Mouse (Mus musculus) liver, postnatal 0 days (tissue): ENCODE data around the gene Fam234a. TPM values are rescaled to one million over a fixed set of nuclear protein-coding genes. Genes with fewer than 3 reads are reported as not detected.
"Not testable (repeated sequence)": the region's sequence is repeated elsewhere in the genome, so short reads cannot be mapped to it uniquely, and the experiment has no call there.

Source experiments
- ATAC-seq: fragments of 200-750 bp; cut with Nextera tagmentation; 2 replicates; pipeline ENCODE4 v1.8.0; 2017; ENCODE audit warnings: mild to moderate bottlenecking, moderate library complexity
- DNase-seq: peaks from one replicate; pipeline ENCODE4 v3.0.0-alpha.2; 2016
- H3K27ac ChIP-seq: fragments of 300-500 bp; sonication (generic); 2 replicates; pipeline ENCODE4 v1.5.1; 2014; ENCODE audit warnings: antibody characterized with exemption, moderate library complexity, mild to moderate bottlenecking, low read depth
- H3K27me3 ChIP-seq: fragments of 300-500 bp; sonication (generic); 2 replicates; pipeline ENCODE4 v1.6.1; 2014; ENCODE audit warnings: low read length, control low read depth, mixed read lengths; ENCODE audit not compliant: insufficient read depth
- H3K36me3 ChIP-seq: fragments of 300-500 bp; sonication (generic); replicated peaks from 2 replicates; pipeline ENCODE4 v1.6.1; 2014; ENCODE audit warnings: mild to moderate bottlenecking, control low read depth, low read length, moderate library complexity, mixed read lengths; ENCODE audit not compliant: insufficient read depth
- H3K4me1 ChIP-seq: fragments of 300-500 bp; sonication (generic); 2 replicates; pipeline ENCODE4 v1.6.1; 2014; ENCODE audit warnings: antibody characterized with exemption, mild to moderate bottlenecking, control low read depth; ENCODE audit not compliant: insufficient read depth
- H3K4me2 ChIP-seq: fragments of 300-500 bp; sonication (generic); 2 replicates; pipeline ENCODE4 v1.6.1; 2014; ENCODE audit warnings: low read depth, mild to moderate bottlenecking, low read length, moderate library complexity, mixed read lengths
- H3K4me3 ChIP-seq: fragments of 300-500 bp; sonication (generic); 2 replicates; pipeline ENCODE4 v1.5.1; 2014; ENCODE audit warnings: low read depth, low read length
- H3K9ac ChIP-seq: fragments of 300-500 bp; sonication (generic); replicated peaks from 2 replicates; pipeline ENCODE4 v1.6.1; 2014; ENCODE audit warnings: mild to moderate bottlenecking, moderate library complexity
- H3K9me3 ChIP-seq: fragments of 300-500 bp; sonication (generic); 2 replicates; pipeline ENCODE4 v1.6.1; 2016; ENCODE audit warnings: mild to moderate bottlenecking, control low read depth, low read length, mixed read lengths
- CTCF ChIP-seq: sonication (generic); IDR thresholded peaks from 2 replicates; pipeline ENCODE4 v1.5.1; 2016; ENCODE audit warnings: antibody characterized with exemption, low read depth
- EP300 ChIP-seq: IDR thresholded peaks from 2 replicates; pipeline ENCODE4 v1.6.1; 2016; ENCODE audit warnings: antibody characterized with exemption, low read depth, mild to moderate bottlenecking
- WGBS: fragments of 180-500 bp; shearing (Covaris S2); extraction: QIAGEN DNeasy Blood & Tissue Kit; methylation state at CpG from one replicate; pipeline ENCODE4 v1.1.7; 2014; ENCODE audit not compliant: insufficient replicate concordance; 5-methylcytosine and 5-hydroxymethylcytosine counted together
- polyA plus RNA-seq: library from polyadenylated mRNA; unstranded; fragments of >200 nt; fragmentation: Nextera tagmentation; extraction: Ambion mirVana; gene quantifications from 2 replicates; pipeline ENCODE4 v1.2.1, GENCODE M21; 2015

Gene Fam234a
- polyA plus RNA-seq, 1 experiment from 2014 or later: 25.2 TPM

- Histone ChIP-seq H3K27me3 (peaks cover 44% of the 10 kb centered on the region), H3K4me3 (peak within 1 kb of the TSS; percentile 49), H3K9me3 (no peaks in the 10 kb centered on the region), H3K27ac (no peak within 1 kb of the TSS), H3K4me1 (peaks cover 26% of the 10 kb centered on the region), H3K9ac (peak within 1 kb of the TSS; percentile 26; the same call in 1 of the 2 replicates), H3K36me3 (no peaks in the 10 kb centered on the region; the same call in 1 of the 2 replicates), H3K4me2 (peak within 1 kb of the TSS; percentile 83)
- DNase-seq (peak; percentile 52), ATAC-seq (no peak)
- no peak for TF ChIP-seq EP300
- TF ChIP-seq CTCF: no peak
- WGBS: under 1% methylated on average over 22 of the region's 22 CpGs
Measured at GRCm38 (mm10) chr17:26202737-26203136, 41.3 kb downstream of the Fam234a start, which contains the start of gene Rgs11. TSS of gene Rgs11 (plus strand) at chr17:26202951.

- Histone ChIP-seq H3K4me3 (no peak overlapping the region), H3K9me3 (no peaks in the 10 kb centered on the region), H3K27ac (no peak overlapping the region), H3K4me2 (no peak overlapping the region), H3K9ac (no peak overlapping the region), H3K27me3 (peaks cover 44% of the 10 kb centered on the region), H3K4me1 (peaks cover 26% of the 10 kb centered on the region), H3K36me3 (peaks cover 2% of the 10 kb centered on the region)
- no peak for DNase-seq
- TF ChIP-seq EP300: no peak
- no peak for TF ChIP-seq CTCF
- ATAC-seq: no peak
Measured at GRCm38 (mm10) chr17:26201998-26202397, 42.0 kb downstream of the Fam234a start.

GRCm38 (mm10) chr17:26200831-26201705 is 43.0 kb downstream of the Fam234a start:
- TF ChIP-seq CTCF (no peak), EP300 (no peak)
- Histone ChIP-seq H3K27me3 (peaks cover 44% of the 10 kb centered on the region), H3K4me2 (peak overlapping the region; percentile 86), H3K27ac (no peak overlapping the region), H3K36me3 (peaks cover 6% of the 10 kb centered on the region), H3K4me3 (peak overlapping the region; percentile 51), H3K9ac (peak overlapping the region; percentile 59), H3K4me1 (peaks cover 26% of the 10 kb centered on the region), H3K9me3 (no peaks in the 10 kb centered on the region)
- ATAC-seq (peak; percentile 55), DNase-seq (peak; percentile 55)
- WGBS: 2% methylated on average over 64 of the region's 92 CpGs

- peak within 1 kb of the TSS; percentile 86 for H3K4me2 ChIP-seq
- 52% methylated on average over 4 of the region's 4 CpGs for WGBS
- H3K27ac ChIP-seq: 0 out of 2 replicates have a peak within 1 kb of the TSS, but pooled peaks have one; percentile 16
- peak; percentile 52 for DNase-seq
- peaks cover 26% of the 10 kb centered on the region for H3K4me1 ChIP-seq
- peaks cover 19% of the 10 kb centered on the region for H3K36me3 ChIP-seq
- H3K9ac ChIP-seq: peak within 1 kb of the TSS; percentile 38
- TF ChIP-seq EP300: peak; percentile 76
- no peak for TF ChIP-seq CTCF
- H3K4me3 ChIP-seq: peak within 1 kb of the TSS; percentile 30
- ATAC-seq: peak; percentile 69
- peaks cover 40% of the 10 kb centered on the region for H3K27me3 ChIP-seq
- no peaks in the 10 kb centered on the region for H3K9me3 ChIP-seq
Measured at GRCm38 (mm10) chr17:26198892-26199291, 45.1 kb downstream of the Fam234a start, which contains the start of gene Pdia2. TSS of gene Pdia2 (minus strand) at chr17:26199087.

- no peaks in the 10 kb centered on the region for H3K9me3 ChIP-seq
- H3K27me3 ChIP-seq: no peaks in the 10 kb centered on the region
- H3K27ac ChIP-seq: no peak overlapping the region
- H3K4me3 ChIP-seq: no peak overlapping the region
- TF ChIP-seq CTCF: no peak
- TF ChIP-seq EP300: no peak
- no peak for ATAC-seq
- H3K9ac ChIP-seq: no peak overlapping the region
- peaks cover 62% of the 10 kb centered on the region for H3K36me3 ChIP-seq
- H3K4me2 ChIP-seq: no peak overlapping the region
- H3K4me1 ChIP-seq: no peaks in the 10 kb centered on the region
- 89% methylated on average over 15 of the region's 15 CpGs for WGBS
- DNase-seq: no peak
Measured at GRCm38 (mm10) chr17:26192481-26193190, 51.4 kb downstream of the Fam234a start.

- 86% methylated on average over 7 of the region's 7 CpGs for WGBS
- not testable (repeated sequence) for ATAC-seq, DNase-seq
Measured at GRCm38 (mm10) chr17:26191486-26191885, 52.6 kb downstream of the Fam234a start.

More at GRCm38 (mm10) chr17:26191486-26191885, 52.6 kb downstream of the Fam234a start:
- H3K27me3 ChIP-seq, H3K4me3 ChIP-seq, H3K9ac ChIP-seq, H3K4me1 ChIP-seq, H3K9me3 ChIP-seq, H3K4me2 ChIP-seq, H3K27ac ChIP-seq: not testable (repeated sequence)
- peaks cover 67% of the 10 kb centered on the region for H3K36me3 ChIP-seq
- TF ChIP-seq CTCF: peak; percentile 14; the same call in 1 of the 2 replicates
